Mouse (Mus musculus) neural tube, embryonic 14.5 days (tissue): Measurements from ENCODE around the gene Epas1. TPM values are rescaled to one million over a fixed set of nuclear protein-coding genes. Genes with fewer than 3 reads are reported as not detected.

ENCODE experiments used
- ATAC-seq: fragments of 200-750 bp; cut with Nextera tagmentation; 2 replicates; pipeline ENCODE4 v1.8.0; 2017; ENCODE audit warnings: low read depth, mild to moderate bottlenecking, moderate TSS enrichment, moderate library complexity
- H3K27ac ChIP-seq: fragments of 300-500 bp; sonication (generic); 2 replicates; pipeline ENCODE4 v1.5.1; 2014; ENCODE audit warnings: low read depth, mild to moderate bottlenecking, control low read depth, low read length, moderate library complexity, mixed read lengths
- H3K27me3 ChIP-seq: fragments of 300-500 bp; sonication (generic); 2 replicates; pipeline ENCODE4 v1.6.1; 2014; ENCODE audit warnings: low read length; ENCODE audit not compliant: control insufficient read depth, insufficient read depth
- H3K36me3 ChIP-seq: fragments of 300-500 bp; sonication (generic); 2 replicates; pipeline ENCODE4 v1.6.1; 2014; ENCODE audit warnings: low read length, mixed read lengths; ENCODE audit not compliant: control insufficient read depth, insufficient read depth
- H3K4me1 ChIP-seq: fragments of 300-500 bp; sonication (generic); 2 replicates; pipeline ENCODE4 v1.6.1; 2014; ENCODE audit warnings: low read length; ENCODE audit not compliant: control insufficient read depth, insufficient read depth
- H3K4me2 ChIP-seq: fragments of 300-500 bp; sonication (generic); 2 replicates; pipeline ENCODE4 v1.6.1; 2014; ENCODE audit warnings: mild to moderate bottlenecking, low read depth, low read length, control low read depth
- H3K4me3 ChIP-seq: fragments of 300-500 bp; sonication (generic); 2 replicates; pipeline ENCODE4 v1.5.1; 2014; ENCODE audit warnings: low read depth, low read length, control low read depth, mixed read lengths
- H3K9ac ChIP-seq: fragments of 300-500 bp; sonication (generic); replicated peaks from 2 replicates; pipeline ENCODE4 v1.6.1; 2014; ENCODE audit warnings: low read depth, mild to moderate bottlenecking, control low read depth, low read length, mixed read lengths
- H3K9me3 ChIP-seq: fragments of 300-500 bp; sonication (generic); 2 replicates; pipeline ENCODE4 v1.6.1; 2016; ENCODE audit warnings: low read length; ENCODE audit not compliant: control insufficient read depth
- WGBS: fragments of 180-500 bp; shearing (Covaris S2); extraction: QIAGEN DNeasy Blood & Tissue Kit; methylation state at CpG from one replicate; pipeline ENCODE4 v1.1.7; 2014; 5-methylcytosine and 5-hydroxymethylcytosine counted together
- polyA plus RNA-seq: library from polyadenylated mRNA; unstranded; fragments of >200 nt; fragmentation: Nextera tagmentation; extraction: Ambion mirVana; gene quantifications from 2 replicates; pipeline ENCODE4 v1.2.1, GENCODE M21; 2014

Gene Epas1
- polyA plus RNA-seq, 1 experiment from 2014 or later, result 6.6 TPM

GRCm38 (mm10) chr17:86779191-86780130 is 26.0 kb downstream of the Epas1 start:
- WGBS, result 78% methylated on average over 15 of the region's 15 CpGs
- no peaks in the 10 kb centered on the region for H3K36me3 ChIP-seq
- H3K9ac ChIP-seq, result no peak overlapping the region
- H3K4me2 ChIP-seq, result no peak overlapping the region
- no peaks in the 10 kb centered on the region for H3K9me3 ChIP-seq
- H3K27me3 ChIP-seq, result no peaks in the 10 kb centered on the region
- H3K4me3 ChIP-seq, result no peak overlapping the region
- H3K4me1 ChIP-seq, result 0 out of 2 replicates have a peak, but pooled peaks cover 2% of the 10 kb centered on the region
- no peak for ATAC-seq
- no peak overlapping the region for H3K27ac ChIP-seq

GRCm38 (mm10) chr17:86780708-86781318 is 27.3 kb downstream of the Epas1 start:
- ATAC-seq, result no peak
- H3K27ac ChIP-seq, result no peak overlapping the region
- H3K36me3 ChIP-seq, result no peaks in the 10 kb centered on the region
- no peaks in the 10 kb centered on the region for H3K27me3 ChIP-seq
- no peak overlapping the region for H3K4me2 ChIP-seq
- H3K4me1 ChIP-seq, result 0 out of 2 replicates have a peak, but pooled peaks cover 2% of the 10 kb centered on the region
- no peak overlapping the region for H3K4me3 ChIP-seq
- no peaks in the 10 kb centered on the region for H3K9me3 ChIP-seq
- no peak overlapping the region for H3K9ac ChIP-seq
- WGBS, result 68% methylated on average over 6 of the region's 6 CpGs

- ATAC-seq, result no peak
- Histone ChIP-seq H3K4me3 (no peak overlapping the region), H3K4me1 (0 out of 2 replicates have a peak, but pooled peaks cover 2% of the 10 kb centered on the region), H3K9ac (no peak overlapping the region), H3K36me3 (no peaks in the 10 kb centered on the region), H3K27me3 (no peaks in the 10 kb centered on the region), H3K9me3 (no peaks in the 10 kb centered on the region), H3K4me2 (no peak overlapping the region), H3K27ac (no peak overlapping the region)
- WGBS, result 78% methylated on average over 12 of the region's 12 CpGs
Observed at GRCm38 (mm10) chr17:86781755-86782400, 28.4 kb downstream of the Epas1 start.

GRCm38 (mm10) chr17:86784405-86784977 is 31.0 kb downstream of the Epas1 start:
- no peak overlapping the region for H3K27ac ChIP-seq
- no peaks in the 10 kb centered on the region for H3K9me3 ChIP-seq
- H3K4me3 ChIP-seq, result no peak overlapping the region
- ATAC-seq, result no peak
- no peaks in the 10 kb centered on the region for H3K36me3 ChIP-seq
- H3K4me1 ChIP-seq, result 0 out of 2 replicates have a peak, but pooled peaks cover 2% of the 10 kb centered on the region
- H3K27me3 ChIP-seq, result no peaks in the 10 kb centered on the region
- no peak overlapping the region for H3K4me2 ChIP-seq
- H3K9ac ChIP-seq, result no peak overlapping the region
- WGBS, result 76% methylated on average over 10 of the region's 10 CpGs

GRCm38 (mm10) chr17:86785612-86786011 is 32.1 kb downstream of the Epas1 start:
- Histone ChIP-seq H3K36me3 (no peaks in the 10 kb centered on the region), H3K9ac (no peak overlapping the region), H3K4me2 (no peak overlapping the region), H3K4me3 (no peak overlapping the region), H3K27me3 (no peaks in the 10 kb centered on the region), H3K9me3 (no peaks in the 10 kb centered on the region), H3K27ac (no peak overlapping the region), H3K4me1 (0 out of 2 replicates have a peak, but pooled peaks cover 2% of the 10 kb centered on the region)
- no peak for ATAC-seq
- 48% methylated on average over 7 of the region's 7 CpGs for WGBS

GRCm38 (mm10) chr17:86786496-86786895 is 33.0 kb downstream of the Epas1 start:
- H3K4me2 ChIP-seq, result no peak overlapping the region
- 0 out of 2 replicates have a peak, but pooled peaks cover 2% of the 10 kb centered on the region for H3K4me1 ChIP-seq
- no peak for ATAC-seq
- H3K9me3 ChIP-seq, result no peaks in the 10 kb centered on the region
- WGBS, result 88% methylated on average over 7 of the region's 7 CpGs
- H3K9ac ChIP-seq, result no peak overlapping the region
- H3K27ac ChIP-seq, result no peak overlapping the region
- no peak overlapping the region for H3K4me3 ChIP-seq
- H3K36me3 ChIP-seq, result no peaks in the 10 kb centered on the region
- no peaks in the 10 kb centered on the region for H3K27me3 ChIP-seq

GRCm38 (mm10) chr17:86787805-86788204 is 34.3 kb downstream of the Epas1 start:
- Histone ChIP-seq H3K4me1 (no peaks in the 10 kb centered on the region), H3K4me2 (no peak overlapping the region), H3K9me3 (no peaks in the 10 kb centered on the region), H3K27ac (no peak overlapping the region), H3K9ac (no peak overlapping the region), H3K27me3 (no peaks in the 10 kb centered on the region), H3K36me3 (no peaks in the 10 kb centered on the region), H3K4me3 (no peak overlapping the region)
- WGBS, result 77% methylated on average over 7 of the region's 7 CpGs
- no peak for ATAC-seq

GRCm38 (mm10) chr17:86788316-86788715 is 34.8 kb downstream of the Epas1 start:
- Histone ChIP-seq H3K9ac (no peak overlapping the region), H3K4me3 (no peak overlapping the region), H3K4me1 (no peaks in the 10 kb centered on the region), H3K27ac (no peak overlapping the region), H3K27me3 (no peaks in the 10 kb centered on the region), H3K36me3 (no peaks in the 10 kb centered on the region), H3K4me2 (no peak overlapping the region), H3K9me3 (no peaks in the 10 kb centered on the region)
- WGBS, result 80% methylated on average over 6 of the region's 6 CpGs
- ATAC-seq, result no peak
